Mouse (Mus musculus): ENCODE measurements around the gene Spata31d1b. TPM values are rescaled to one million over a fixed set of nuclear protein-coding genes. Genes with fewer than 3 reads are reported as not detected.

The Spata31d1b gene
- total and polyA plus RNA-seq, 3 experiments, result not detected

DNA sequence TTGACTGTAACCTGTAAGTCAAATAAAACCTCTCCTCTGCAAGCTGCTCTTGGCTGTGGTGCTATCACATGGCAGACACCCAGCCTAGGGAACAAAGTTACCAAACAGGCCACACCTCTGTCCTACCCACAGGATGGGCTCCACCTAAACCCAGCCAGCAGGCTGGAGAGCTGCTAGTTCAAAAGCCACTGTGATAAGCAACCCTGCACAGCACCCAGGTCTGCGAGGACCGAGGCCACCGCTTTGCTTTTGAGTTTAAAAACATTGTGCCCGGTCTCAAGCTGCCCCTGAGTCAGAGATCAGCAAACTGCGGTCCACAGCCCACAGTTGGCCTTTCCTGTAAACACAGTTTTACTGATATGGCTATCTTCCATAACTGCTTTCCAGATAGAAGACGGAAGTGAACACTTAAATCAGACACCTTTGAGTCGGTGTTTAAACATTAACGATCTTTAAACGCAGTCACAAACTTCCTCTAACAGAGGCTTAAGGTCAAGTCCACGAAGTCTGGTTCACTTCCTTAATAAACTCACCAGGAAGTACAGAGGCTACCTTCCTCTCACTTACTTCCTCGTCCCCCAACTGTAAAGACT lies 43.5 kb upstream of the Spata31d1b start (continued):
- peak in 1 of 2 experiments; percentile 46; a peak in 1 of 4 replicates for TF ChIP-seq POLR2A (IDR thresholded peaks at IDR 0.05; ENCODE audit: control insufficient read depth in 1 of 2, insufficient read depth in 1 of 2, low read depth in 1 of 2, low read length in 2 of 2, poor library complexity in 1 of 2)

DNA sequence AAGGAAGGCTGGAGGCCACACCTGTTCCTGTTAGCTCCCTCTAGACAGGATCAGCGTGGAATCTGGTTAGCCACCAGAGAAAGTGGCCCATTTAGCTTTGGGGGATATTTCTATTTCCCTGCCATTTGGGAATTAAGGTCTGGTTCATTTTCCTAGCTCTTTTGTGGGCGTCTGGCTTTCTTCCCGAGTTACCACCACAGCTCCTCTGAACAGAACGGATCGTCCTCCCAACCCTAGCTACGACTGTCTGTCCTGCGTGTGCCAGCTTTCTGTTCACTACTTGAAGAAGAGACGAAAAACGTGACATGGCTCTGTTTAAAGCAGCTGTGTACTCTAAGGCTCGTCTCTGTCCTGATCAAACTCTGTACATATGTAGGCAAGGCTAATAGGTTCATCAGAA lies 42.1 kb upstream of the Spata31d1b start:
- no peaks in the 10 kb centered on the region for H3K27me3 ChIP-seq (ENCODE audit: control insufficient read depth in 1 of 2, insufficient read depth in 2 of 2, low read length in 2 of 2)
- DNase-seq (ENCODE audit: low read depth, low spot score), result no peak
- H3K9ac ChIP-seq (ENCODE audit: control insufficient read depth, low read depth, low read length, poor library complexity, severe bottlenecking), result no peak overlapping the region
- peaks cover 5 to 30% of the 10 kb centered on the region in 2 experiments for H3K4me1 ChIP-seq (ENCODE audit: control insufficient read depth in 1 of 2, insufficient read depth in 2 of 2, low read length in 2 of 2)
- H3K36me3 ChIP-seq (ENCODE audit: control insufficient read depth in 1 of 2, insufficient read depth in 2 of 2, low read length in 2 of 2), result peaks cover 0 to 24% of the 10 kb centered on the region in 2 experiments; a peak in 2 of 4 replicates
- H3K79me2 ChIP-seq (ENCODE audit: control insufficient read depth, insufficient read depth, low read length, poor library complexity), result peaks cover 15% of the 10 kb centered on the region
- H3K27ac ChIP-seq (ENCODE audit: control insufficient read depth, low read depth, low read length), result no peak overlapping the region
- H3K4me3 ChIP-seq (ENCODE audit: control insufficient read depth in 1 of 2, insufficient read depth in 1 of 2, low read depth in 2 of 2, low read length in 2 of 2), result no peak overlapping the region
- no peaks in the 10 kb centered on the region for H3K9me3 ChIP-seq (replicated peaks; ENCODE audit: insufficient read depth, low read length)
- TF ChIP-seq MYB (IDR thresholded peaks at IDR 0.05; ENCODE audit: low read depth, low read length) (no peak), GABPA (IDR thresholded peaks at IDR 0.05; ENCODE audit: low read depth, low read length) (no peak), POLR2A (IDR thresholded peaks at IDR 0.05; ENCODE audit: control insufficient read depth in 1 of 2, insufficient read depth in 1 of 2, low read depth in 1 of 2, low read length in 2 of 2, poor library complexity in 1 of 2) (no peak), JUND (IDR thresholded peaks at IDR 0.05; ENCODE audit: low read depth, low read length) (no peak), GATA1 (IDR thresholded peaks at IDR 0.05; ENCODE audit: low read depth, low read length) (no peak), MAZ (IDR thresholded peaks at IDR 0.05; ENCODE audit: low read depth, low read length) (no peak), ZNF384 (IDR thresholded peaks at IDR 0.05; ENCODE audit: low read depth, low read length) (no peak), MEF2A (IDR thresholded peaks at IDR 0.05; ENCODE audit: extremely low read depth, insufficient replicate concordance, low read depth, low read length, poor library complexity, severe bottlenecking) (no peak), HCFC1 (IDR thresholded peaks at IDR 0.05; ENCODE audit: low read depth, low read length) (no peak), ZMIZ1 (IDR thresholded peaks at IDR 0.05; ENCODE audit: low read depth, low read length) (no peak), NRF1 (IDR thresholded peaks at IDR 0.05; ENCODE audit: insufficient read depth, low read depth, low read length, poor library complexity, severe bottlenecking) (no peak), EP300 (IDR thresholded peaks at IDR 0.05; ENCODE audit: low read depth in 1 of 2, low read length in 2 of 2) (no peak), RCOR1 (IDR thresholded peaks at IDR 0.05; ENCODE audit: low read depth, low read length) (no peak), ZKSCAN1 (IDR thresholded peaks at IDR 0.05; ENCODE audit: low read depth, low read length) (no peak), KAT2A (conservative IDR thresholded peaks at IDR 0.05; ENCODE audit: low read depth, low read length) (no peak), SIN3A (IDR thresholded peaks at IDR 0.05; ENCODE audit: low read length) (no peak), MAX (IDR thresholded peaks at IDR 0.05; ENCODE audit: low read length) (no peak), UBTF (IDR thresholded peaks at IDR 0.05; ENCODE audit: borderline replicate concordance, insufficient read depth, low read depth, low read length) (no peak), CHD2 (IDR thresholded peaks at IDR 0.05; ENCODE audit: low read length) (no peak), TAL1 (IDR thresholded peaks at IDR 0.05; ENCODE audit: low read length) (no peak)
